In the genomic region with DNA sequence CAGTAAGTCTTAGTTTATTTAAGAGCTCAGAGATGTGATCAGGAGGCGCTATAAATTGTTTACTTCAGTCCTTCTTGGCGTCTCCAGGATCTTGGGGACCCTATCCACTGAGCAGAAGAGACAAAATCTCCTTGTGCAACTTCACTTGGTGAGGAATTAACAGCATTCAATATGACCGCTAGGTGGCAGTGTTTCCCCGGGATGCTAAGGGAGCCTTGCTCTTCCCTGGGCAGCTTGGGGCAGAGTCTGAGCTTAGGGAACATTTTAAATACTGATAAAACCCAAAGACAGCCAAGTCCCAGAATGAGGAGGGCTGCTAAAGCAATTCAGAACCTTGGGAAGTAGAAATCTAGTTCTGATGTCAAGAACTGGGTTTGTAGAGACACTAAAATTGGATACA, we compare ENCODE assay signal across 8 mouse cellular contexts. TPM values are rescaled to one million over a fixed set of nuclear protein-coding genes. Genes with fewer than 3 reads are reported as not detected.
DNase-seq lines count a peak whose midpoint lies in the region; ATAC-seq and TF ChIP-seq lines count a peak whose summit lies in the region.
"Had no signal": no experiment of that assay in that cellular context is flagged by ENCODE, and none has a peak within 500 bp of the region (broad histone marks: within the 10 kb centered on the region; RNA-seq: fewer than 3 reads in every experiment).

No protein-coding gene starts in this region.

- H3K9me3 ChIP-seq in G1E (replicated peaks), result peaks cover 31% of the 10 kb centered on the region
- H3K9me3 ChIP-seq in liver, embryonic 13.5 days (replicated peaks), result no peaks in the 10 kb centered on the region
- H3K9me3 ChIP-seq: hindbrain, embryonic 15.5 days had no signal

- no peak for TF ChIP-seq POLR2A in cerebellum, adult 2 months (IDR thresholded peaks at IDR 0.05; ENCODE audit: borderline replicate concordance, insufficient read depth, low read length)

- H3K4me1 ChIP-seq in G1E (ENCODE audit: insufficient read depth, low read depth, low read length), result no peaks in the 10 kb centered on the region
- H3K4me1 ChIP-seq in cerebellum, adult 2 months (ENCODE audit: control insufficient read depth, insufficient read depth, low read length), result no peaks in the 10 kb centered on the region
- H3K4me1 ChIP-seq in liver, embryonic 13.5 days (replicated peaks), result no peaks in the 10 kb centered on the region
- H3K4me1 ChIP-seq: hindbrain, embryonic 15.5 days had no signal

- WGBS in cerebellum, adult 2 months, result under 1% methylated on average over 4 of the region's 4 CpGs
- 1% methylated on average over 4 of the region's 4 CpGs for WGBS in liver, embryonic 13.5 days (ENCODE audit: insufficient replicate concordance)

- peak; percentile 41 for TF ChIP-seq CTCF in G1E (IDR thresholded peaks at IDR 0.05; ENCODE audit: low read depth, low read length)
- TF ChIP-seq CTCF in cerebellum, adult 2 months (IDR thresholded peaks at IDR 0.05; ENCODE audit: borderline replicate concordance, insufficient read depth, low read depth, low read length), result peak; percentile 83

- no peaks in the 10 kb centered on the region for H3K36me3 ChIP-seq in G1E (replicated peaks)
- H3K36me3 ChIP-seq in liver, embryonic 13.5 days, result no peaks in the 10 kb centered on the region
- H3K36me3 ChIP-seq: hindbrain, embryonic 15.5 days had no signal

- peak; percentile 34 for ATAC-seq in G1E (ENCODE audit: extremely low read depth, insufficient number of reproducible peaks, low FRiP score, poor library complexity, severe bottlenecking)
- ATAC-seq in liver, embryonic 13.5 days (ENCODE audit: low read depth), result no peak

- no peak overlapping the region for H3K9ac ChIP-seq in liver, embryonic 13.5 days
- H3K9ac ChIP-seq: hindbrain, embryonic 15.5 days had no signal

- H3K27ac ChIP-seq in cerebellum, adult 2 months (ENCODE audit: insufficient read depth, low read length), result no peak overlapping the region
- H3K27ac ChIP-seq in liver, embryonic 13.5 days, result no peak overlapping the region
- H3K27ac ChIP-seq: hindbrain, embryonic 15.5 days had no signal

- H3K4me2 ChIP-seq in liver, embryonic 13.5 days, result no peak overlapping the region
- H3K4me2 ChIP-seq: hindbrain, embryonic 15.5 days had no signal

- DNase-seq in A20 (ENCODE audit: low read depth, low spot score) (peak; percentile 60), G1E (ENCODE audit: low spot score) (no peak)
- DNase-seq in cerebellum, adult 2 months, result peak; percentile 41 to 57
- peak; percentile 22 to 72 for DNase-seq in frontal cortex, postnatal 10 days (ENCODE audit: low spot score in 2 of 2)
- DNase-seq in kidney, postnatal 10 days, result peak; percentile 83
- peak; percentile 9 for DNase-seq in liver, embryonic 13.5 days
- DNase-seq in right cerebral cortex, adult 2 months (ENCODE audit: low spot score in 2 of 2), result peak; percentile 79 to 83

- no peak overlapping the region for H3K4me3 ChIP-seq in G1E (ENCODE audit: low read depth, low read length)
- no peak overlapping the region for H3K4me3 ChIP-seq in cerebellum, adult 2 months (replicated peaks; ENCODE audit: insufficient read depth, low read depth, low read length)
- H3K4me3 ChIP-seq in liver, embryonic 13.5 days (replicated peaks), result no peak overlapping the region
- H3K4me3 ChIP-seq: hindbrain, embryonic 15.5 days had no signal

- H3K27me3 ChIP-seq in G1E (ENCODE audit: insufficient read depth, low read length), result no peaks in the 10 kb centered on the region
- no peaks in the 10 kb centered on the region; the same call in 1 of the 2 replicates for H3K27me3 ChIP-seq in cerebellum, adult 2 months (ENCODE audit: control insufficient read depth, insufficient read depth, low read length)
- no peaks in the 10 kb centered on the region for H3K27me3 ChIP-seq in liver, embryonic 13.5 days

RNA-seq across cellular contexts. Expression of gene Sox14, which starts 29.1 kb away (rescaled TPM):
- total RNA-seq in G1E (2014; fragmentation: Nextera tagmentation) (3.2 TPM in 1 of 2 replicates, not detected in the other), G1E (2017) (0.23 TPM in 1 of 2 replicates, not detected in the other)
- polyA plus RNA-seq in G1E (2012), result not detected in 2 replicates
- polyA plus RNA-seq in cerebellum, adult 2 months (2012; rRNA removed), result 0.70 and 0.78 TPM in 2 replicates
- polyA plus RNA-seq in liver, embryonic 13.5 days (2015; fragmentation: Nextera tagmentation; extraction: Ambion mirVana), result not detected in 2 replicates
